Mouse (Mus musculus) small intestine, adult 2 months (tissue): Measurements from ENCODE around the gene Hbb-bh1. TPM values are rescaled to one million over a fixed set of nuclear protein-coding genes. Genes with fewer than 3 reads are reported as not detected.
"Not testable (repeated sequence)": the region's sequence is repeated elsewhere in the genome, so short reads cannot be mapped to it uniquely, and the experiment has no call there.

ENCODE experiments used
- H3K27ac ChIP-seq: fragments of 200-500 bp; 2 replicates; pipeline ENCODE4 v1.5.1; 2012; ENCODE audit warnings: low read depth, low read length, control low read depth, inconsistent platforms; ENCODE audit not compliant: insufficient read depth
- H3K27me3 ChIP-seq: fragments of 200-500 bp; 2 replicates; pipeline ENCODE4 v1.6.1; 2012; ENCODE audit warnings: mild to moderate bottlenecking, moderate library complexity, low read length, inconsistent platforms; ENCODE audit not compliant: control insufficient read depth, insufficient read depth
- H3K36me3 ChIP-seq: fragments of 200-500 bp; 2 replicates; pipeline ENCODE4 v1.6.1; 2012; ENCODE audit warnings: mild to moderate bottlenecking, low read length, control low read depth, inconsistent platforms; ENCODE audit not compliant: control insufficient read depth, insufficient read depth
- H3K4me1 ChIP-seq: fragments of 200-500 bp; 2 replicates; pipeline ENCODE4 v1.6.1; 2012; ENCODE audit warnings: low read length, inconsistent platforms, mixed read lengths; ENCODE audit not compliant: control insufficient read depth, insufficient read depth, insufficient read length
- H3K4me3 ChIP-seq: fragments of 200-500 bp; 2 replicates; pipeline ENCODE4 v1.5.1; 2012; ENCODE audit warnings: low read depth, mild to moderate bottlenecking, control low read depth, inconsistent platforms, low read length, moderate library complexity
- CTCF ChIP-seq: fragments of 200-500 bp; IDR thresholded peaks from 2 replicates; pipeline ENCODE4 v1.5.1; 2012; ENCODE audit warnings: low read depth, mild to moderate bottlenecking, control low read depth, inconsistent platforms, low read length, moderate library complexity, mixed read lengths; ENCODE audit not compliant: insufficient replicate concordance, insufficient read length; ENCODE audit errors: extremely low read depth
- POLR2A ChIP-seq: fragments of 200-500 bp; IDR thresholded peaks from 2 replicates; pipeline ENCODE4 v1.6.1; 2012; ENCODE audit warnings: low read depth, mild to moderate bottlenecking, control low read depth, inconsistent platforms, low read length, moderate library complexity
- WGBS: fragments of 180-500 bp; shearing (Covaris S2); methylation state at CpG from one replicate; pipeline ENCODE4 v1.1.7; 2018; 5-methylcytosine and 5-hydroxymethylcytosine counted together
- polyA plus RNA-seq: library from polyadenylated mRNA; depleted of rRNA; stranded (reverse); fragments of >200 nt; gene quantifications from 2 replicates; pipeline ENCODE4 v1.2.3, GENCODE M21; 2012

Hbb-bh1 gene
- polyA plus RNA-seq, 1 experiment: not detected

DNA sequence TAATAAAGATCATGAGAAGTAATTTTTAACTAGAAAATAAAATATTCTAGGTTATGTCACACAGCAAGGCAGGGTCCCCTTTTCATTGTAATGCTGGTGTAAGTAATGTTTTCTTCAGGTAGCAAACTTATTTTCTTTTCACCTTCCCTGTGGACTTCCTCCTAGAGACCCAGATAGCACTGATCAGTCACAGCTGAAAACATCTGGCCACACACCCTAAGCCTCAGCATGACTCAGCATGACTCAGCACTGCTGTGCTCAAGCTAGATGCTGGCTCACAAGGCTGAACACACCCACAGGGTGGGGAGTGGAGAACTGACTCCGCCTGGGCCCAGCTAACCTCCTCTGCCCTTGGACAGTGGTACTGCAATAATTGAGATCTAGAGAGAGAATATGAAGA is 17.9 kb upstream of the Hbb-bh1 start:
- WGBS: 22% methylated on average over 1 of the region's 1 CpGs
- Histone ChIP-seq H3K4me1 (no peaks in the 10 kb centered on the region), H3K27me3 (no peaks in the 10 kb centered on the region), H3K27ac (no peak overlapping the region), H3K4me3 (no peak overlapping the region), H3K36me3 (no peaks in the 10 kb centered on the region)
- no peak for TF ChIP-seq CTCF
- TF ChIP-seq POLR2A: no peak

DNA sequence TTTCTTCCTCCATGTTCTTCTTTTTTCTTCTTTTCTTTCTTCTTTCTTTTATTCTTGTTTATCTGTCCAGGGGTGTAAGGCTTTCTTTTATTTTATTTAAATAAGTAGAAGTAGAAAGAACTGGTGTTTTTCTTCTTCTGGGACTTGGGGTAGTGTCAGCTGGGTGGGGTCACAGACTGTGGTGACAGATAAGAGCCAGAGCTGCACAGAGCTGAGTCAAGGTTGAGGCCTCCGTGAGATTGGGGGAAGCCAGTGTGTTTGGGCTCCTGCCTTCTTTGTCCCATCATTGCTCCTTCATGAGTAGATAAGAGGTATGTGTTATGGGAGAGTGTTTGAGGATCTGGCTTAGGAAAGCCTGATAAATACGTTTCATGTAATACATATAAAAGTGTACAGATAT is 16.1 kb upstream of the Hbb-bh1 start:
- H3K4me1 ChIP-seq: no peaks in the 10 kb centered on the region
- H3K4me3 ChIP-seq: no peak overlapping the region
- no peaks in the 10 kb centered on the region for H3K27me3 ChIP-seq
- H3K36me3 ChIP-seq: no peaks in the 10 kb centered on the region
- WGBS: 44% methylated on average over 2 of the region's 2 CpGs
- TF ChIP-seq CTCF (no peak), POLR2A (no peak)
- H3K27ac ChIP-seq: no peak overlapping the region

DNA sequence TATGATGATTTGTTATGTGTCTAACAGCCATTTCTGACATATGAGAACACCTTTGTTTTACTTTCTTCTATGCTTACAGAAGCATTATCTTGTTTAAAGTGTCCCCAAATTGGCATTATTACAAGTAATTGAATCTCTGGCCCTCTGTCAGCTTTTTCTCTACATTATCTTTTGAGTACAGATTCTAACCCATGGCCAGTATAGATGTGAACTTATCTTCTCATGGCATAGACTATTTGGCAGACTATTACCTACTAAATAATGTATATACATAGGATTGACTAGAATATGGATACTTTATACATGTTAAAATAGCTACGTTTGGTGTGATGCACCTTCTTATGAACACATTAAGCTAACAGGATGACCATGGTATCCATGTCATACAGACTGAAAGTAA is 11.7 kb upstream of the Hbb-bh1 start:
- TF ChIP-seq CTCF: no peak
- TF ChIP-seq POLR2A: no peak
- H3K27ac ChIP-seq: no peak overlapping the region
- no peaks in the 10 kb centered on the region for H3K4me1 ChIP-seq
- no peak overlapping the region for H3K4me3 ChIP-seq
- 56% methylated on average over 1 of the region's 1 CpGs for WGBS
- H3K36me3 ChIP-seq: no peaks in the 10 kb centered on the region
- no peaks in the 10 kb centered on the region for H3K27me3 ChIP-seq

DNA sequence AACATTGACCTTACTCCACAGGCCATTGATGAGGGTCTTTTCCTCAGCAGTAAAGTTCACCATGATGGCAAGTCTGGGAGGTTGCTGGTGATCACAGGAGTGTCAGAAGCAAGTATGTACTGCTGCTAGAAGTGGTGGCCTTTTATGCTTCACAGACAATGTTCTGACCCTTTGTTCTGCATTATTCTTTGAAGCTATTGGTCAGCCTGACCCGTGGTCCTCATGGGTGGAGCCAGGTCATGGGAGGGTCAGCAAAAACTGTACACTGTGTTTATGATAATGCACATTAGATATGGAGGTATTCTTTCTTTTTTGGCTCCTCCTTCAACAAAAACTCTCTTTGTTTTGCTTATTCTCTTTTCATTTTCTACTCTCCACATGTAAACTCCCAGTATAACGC is 10.1 kb upstream of the Hbb-bh1 start, which contains the start of gene Hbb-y:
Gene Hbb-y (minus strand): TSS at position 127 of the 400 bp plus-strand sequence.
- Histone ChIP-seq H3K36me3 (no peaks in the 10 kb centered on the region), H3K4me3 (no peak within 1 kb of the TSS), H3K27me3 (no peaks in the 10 kb centered on the region), H3K4me1 (no peaks in the 10 kb centered on the region), H3K27ac (no peak within 1 kb of the TSS)
- 49% methylated on average over 2 of the region's 2 CpGs for WGBS
- TF ChIP-seq CTCF (no peak), POLR2A (no peak)

DNA sequence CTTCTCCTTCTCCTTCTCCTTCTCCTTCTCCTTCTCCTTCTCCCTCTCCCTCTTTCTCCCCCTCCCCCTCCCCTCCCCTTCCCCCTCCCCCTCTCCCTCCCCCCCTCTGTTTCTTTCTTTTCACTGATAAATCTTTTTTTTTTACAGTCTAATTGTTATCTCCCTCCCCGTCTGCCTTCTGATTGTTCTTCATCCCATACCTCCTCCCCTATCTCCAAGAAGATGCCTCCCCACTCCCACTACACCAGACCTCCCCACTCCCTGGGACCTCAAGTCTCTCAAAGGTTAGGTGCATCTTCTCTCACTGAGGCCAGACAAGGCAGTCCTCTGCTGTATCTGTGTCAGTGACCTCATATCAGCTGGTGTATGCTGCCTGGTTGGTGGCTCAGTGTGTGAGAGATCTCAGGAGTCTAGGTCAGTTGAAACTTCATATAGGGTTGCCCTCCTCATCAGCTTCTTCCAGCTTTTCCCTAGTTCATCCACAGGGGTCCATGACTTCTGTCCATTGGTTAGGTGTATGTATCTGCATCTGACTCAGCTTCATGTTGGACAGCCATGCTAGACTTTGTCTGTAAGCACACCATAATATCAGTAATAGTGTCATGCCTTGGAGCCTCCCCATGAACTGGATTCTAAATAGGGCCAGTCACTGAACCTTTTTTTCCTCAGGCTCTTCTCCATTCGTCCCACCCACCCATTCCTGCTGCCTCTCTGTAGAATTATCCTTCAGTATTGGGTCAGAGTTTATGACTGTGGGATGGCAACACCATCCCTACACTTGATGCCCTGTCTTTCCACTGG is 1.8 kb upstream of the Hbb-bh1 start:
- TF ChIP-seq CTCF (no peak), POLR2A (no peak)
- no peaks in the 10 kb centered on the region for H3K4me1 ChIP-seq
- no peaks in the 10 kb centered on the region for H3K36me3 ChIP-seq
- no peak overlapping the region for H3K4me3 ChIP-seq
- H3K27ac ChIP-seq: no peak overlapping the region
- no peaks in the 10 kb centered on the region for H3K27me3 ChIP-seq
- WGBS: 34% methylated on average over 2 of the region's 2 CpGs

DNA sequence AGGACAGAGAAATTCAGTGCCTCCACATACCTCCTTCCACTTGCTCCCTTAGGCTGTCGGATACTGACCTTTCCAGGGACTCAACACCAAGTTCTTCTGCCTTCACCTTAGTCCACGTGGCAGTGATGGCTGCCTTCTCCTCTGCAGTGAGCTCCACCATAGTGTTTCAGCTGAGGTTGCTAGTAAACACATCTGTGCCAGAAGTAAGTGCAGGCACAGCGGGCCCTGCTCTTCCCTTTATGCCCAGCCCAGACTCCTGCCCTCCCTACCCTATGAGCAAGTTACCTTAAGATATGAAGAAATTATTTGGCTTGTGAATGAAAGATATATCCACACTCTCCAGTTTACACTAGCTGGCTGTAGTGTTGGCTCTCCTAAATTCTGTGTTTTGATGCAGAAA is 2.7 kb downstream of the Hbb-bh1 start, which contains the start of gene Hbb-bh2:
Gene Hbb-bh2 (minus strand): TSS at position 253 of the 400 bp plus-strand sequence.
- TF ChIP-seq CTCF (no peak), POLR2A (no peak)
- WGBS: 68% methylated on average over 3 of the region's 3 CpGs
- Histone ChIP-seq H3K27me3 (no peaks in the 10 kb centered on the region), H3K4me3 (no peak within 1 kb of the TSS), H3K4me1 (no peaks in the 10 kb centered on the region), H3K27ac (no peak within 1 kb of the TSS), H3K36me3 (no peaks in the 10 kb centered on the region)

DNA sequence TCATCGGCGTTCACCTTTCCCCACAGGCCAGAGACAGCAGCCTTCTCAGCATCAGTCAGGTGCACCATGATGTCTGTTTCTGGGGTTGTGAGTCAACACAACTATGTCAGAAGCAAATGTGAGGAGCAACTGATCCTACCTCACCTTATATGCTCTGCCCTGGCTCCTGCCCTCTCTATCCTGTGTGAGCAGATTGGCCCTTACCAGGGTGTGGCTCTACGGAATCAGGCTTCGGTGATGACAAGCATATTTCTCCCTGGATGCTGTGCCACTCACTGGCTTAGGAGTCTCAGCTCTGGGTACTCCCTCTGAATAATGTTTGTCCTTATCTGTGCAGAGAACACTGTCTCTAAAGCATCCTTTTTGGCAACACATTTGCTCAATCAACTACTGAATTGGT is 15.2 kb downstream of the Hbb-bh1 start, which contains the start of gene Hbb-bs:
Gene Hbb-bs (minus strand): TSS at position 289 of the 400 bp plus-strand sequence.
- TF ChIP-seq CTCF (no peak), POLR2A (no peak)
- no peak within 1 kb of the TSS for H3K27ac ChIP-seq
- 86% methylated on average over 4 of the region's 4 CpGs for WGBS
- no peaks in the 10 kb centered on the region for H3K4me1 ChIP-seq
- H3K4me3 ChIP-seq: no peak within 1 kb of the TSS
- H3K36me3 ChIP-seq: no peaks in the 10 kb centered on the region
- no peaks in the 10 kb centered on the region for H3K27me3 ChIP-seq

DNA sequence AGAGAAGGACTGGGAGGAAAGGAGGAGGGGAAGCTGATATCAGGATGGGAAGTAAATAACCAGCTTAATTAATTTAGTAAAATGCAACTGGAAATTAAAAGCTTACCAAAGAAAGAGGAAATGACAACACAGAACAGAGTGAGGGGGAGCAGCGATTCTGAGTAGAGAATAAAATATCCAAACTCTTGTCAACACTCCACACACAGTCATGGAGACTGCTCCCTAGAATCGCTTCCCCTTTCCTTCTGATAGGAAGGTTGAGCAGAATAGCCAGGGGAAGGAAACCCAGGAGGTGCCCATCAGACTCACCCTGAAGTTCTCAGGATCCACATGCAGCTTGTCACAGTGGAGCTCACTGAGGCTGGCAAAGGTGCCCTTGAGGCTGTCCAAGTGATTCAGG is 15.8 kb downstream of the Hbb-bh1 start:
- H3K4me3 ChIP-seq, H3K27me3 ChIP-seq, H3K4me1 ChIP-seq, H3K27ac ChIP-seq, H3K36me3 ChIP-seq: not testable (repeated sequence)
- WGBS: no CpG with 5 or more reads among the region's 2 CpGs
